Mouse (Mus musculus): ENCODE measurements at regions not wholly inside any gene's neighbourhood (a gene's known extent, or its start where the extent isn't known, plus 50 kb on each side); places are given as distances from the start of the nearest gene placed in this dataset.

DNA sequence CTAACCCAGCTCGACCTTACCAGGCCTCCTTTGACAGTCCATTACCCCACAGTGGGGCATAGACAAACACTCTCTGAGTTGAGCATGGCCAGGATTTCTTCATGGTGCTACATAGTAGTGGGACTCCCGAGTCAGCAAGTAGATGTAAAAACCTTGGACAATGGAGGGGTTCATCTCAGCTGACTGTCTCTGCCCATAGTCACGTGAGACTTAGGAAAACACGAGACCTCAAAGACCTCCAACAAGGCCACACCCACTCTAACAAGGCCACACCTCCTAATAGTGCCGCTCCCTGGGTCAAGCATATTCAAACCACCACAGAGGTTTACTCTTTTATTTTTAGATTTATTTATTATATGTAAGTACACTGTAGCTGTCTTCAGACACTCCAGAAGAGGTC lies 52.5 kb upstream of the Cldn24 start:
- DNase-seq (ENCODE audit: low spot score): no peak

GRCm38 (mm10) chr8:47768751-47769150 lies 53.2 kb upstream of the Cldn24 start:
- no peak for DNase-seq (ENCODE audit: low spot score)

DNA sequence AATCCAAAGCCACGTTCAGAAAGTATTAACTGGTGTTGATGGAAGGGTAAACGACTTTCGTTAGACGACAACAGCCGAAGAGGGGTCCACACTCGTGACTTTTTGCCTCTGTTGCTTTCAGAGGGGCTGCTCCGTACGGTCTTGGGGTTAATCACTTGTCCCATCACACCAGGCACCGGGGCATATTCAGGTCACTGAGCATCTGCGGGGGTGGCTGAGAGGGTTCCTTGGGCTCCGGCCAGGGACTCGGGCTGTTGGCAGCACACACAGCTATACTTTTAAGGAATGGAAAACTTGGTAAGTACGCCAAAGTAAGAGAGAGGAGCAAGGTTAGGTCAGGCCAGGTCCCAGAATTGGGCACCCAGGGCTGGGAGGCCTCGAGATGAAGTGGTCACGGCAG lies 50.7 kb upstream of the Cdkn2aip start:
- peak; percentile 81 for DNase-seq (ENCODE audit: low spot score)

DNA sequence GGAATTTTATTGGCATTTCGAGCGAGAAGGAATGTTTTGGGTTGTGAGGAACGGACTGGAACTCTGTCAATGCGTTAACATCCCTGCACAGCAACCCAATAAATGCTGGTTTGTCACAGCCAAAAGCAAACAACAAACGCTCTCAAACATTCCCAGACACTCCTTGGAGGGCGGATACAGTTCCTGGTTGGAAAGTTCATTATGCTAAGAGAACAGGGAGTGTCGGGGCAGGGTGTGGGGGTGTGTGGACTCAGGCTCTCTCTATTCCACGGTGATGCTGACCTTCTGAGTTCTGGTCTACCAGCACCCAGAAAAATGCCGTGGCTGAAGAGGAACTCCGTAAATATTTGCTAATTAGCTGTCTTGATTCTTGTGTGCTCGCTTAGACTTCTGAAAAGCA lies 50.3 kb upstream of the Cdkn2aip start:
- no peak for DNase-seq (ENCODE audit: low spot score)

Data from testis, postnatal 10 days (tissue).